Comparison of ENCODE assay signal across 21 mouse cellular contexts in genomic region chr8:44971964-44972363, GRCm38 (mm10). TPM values are rescaled to one million over a fixed set of nuclear protein-coding genes. Genes with fewer than 3 reads are reported as not detected.
DNase-seq lines count a peak whose midpoint lies in the region; ATAC-seq and TF ChIP-seq lines count a peak whose summit lies in the region.
"Had no signal": no experiment of that assay in that cellular context is flagged by ENCODE, and none has a peak within 500 bp of the region (broad histone marks: within the 10 kb centered on the region; RNA-seq: fewer than 3 reads in every experiment).

No protein-coding gene starts in this region.

- no peaks in the 10 kb centered on the region for H3K36me3 ChIP-seq in forebrain, embryonic 12.5 days (replicated peaks)
- no peaks in the 10 kb centered on the region for H3K36me3 ChIP-seq in forebrain, postnatal 0 days (ENCODE audit: insufficient read depth)
- peaks cover 36% of the 10 kb centered on the region for H3K36me3 ChIP-seq in E14TG2a.4 (ENCODE audit: insufficient read depth, low read length)
- peaks cover 10% of the 10 kb centered on the region; the same call in 1 of the 2 replicates for H3K36me3 ChIP-seq in ES-E14 (ENCODE audit: control insufficient read depth, insufficient read depth, low read length, poor library complexity, severe bottlenecking)
- H3K36me3 ChIP-seq: forebrain, embryonic 15.5 days; intestine, embryonic 15.5 days had no signal

- no peak overlapping the region for H3K4me3 ChIP-seq in forebrain, embryonic 12.5 days (replicated peaks)
- H3K4me3 ChIP-seq in forebrain, postnatal 0 days (ENCODE audit: low read depth, low read length): no peak overlapping the region
- H3K4me3 ChIP-seq in E14TG2a.4 (replicated peaks; ENCODE audit: low read length) (peak overlapping the region; percentile 43), ES-E14 (ENCODE audit: insufficient read depth in 1 of 2, low read depth in 1 of 2, low read length in 2 of 2, poor library complexity in 1 of 2, severe bottlenecking in 1 of 2) (peak overlapping the region in 1 of 2 experiments; percentile 12; a peak in 1 of 4 replicates)
- H3K4me3 ChIP-seq: embryonic facial prominence, embryonic 15.5 days; forebrain, embryonic 15.5 days; heart, embryonic 12.5 days; intestine, embryonic 15.5 days had no signal

- ATAC-seq in forebrain, embryonic 12.5 days (ENCODE audit: low FRiP score): no peak
- no peak for ATAC-seq in forebrain, postnatal 0 days
- ATAC-seq in CD4-positive, CD25-positive, alpha-beta regulatory T cell, adult 4 months: no peak
- ATAC-seq: forebrain, embryonic 15.5 days; intestine, embryonic 15.5 days; Patski had no signal

- TF ChIP-seq CTCF in forebrain, postnatal 0 days (IDR thresholded peaks at IDR 0.05; ENCODE audit: low read depth): no peak
- no peak for TF ChIP-seq CTCF in E14TG2a.4 (conservative IDR thresholded peaks at IDR 0.05; ENCODE audit: low read length)

- 0 out of 2 replicates have a peak overlapping the region, but pooled peaks have one; percentile 50 for H3K27ac ChIP-seq in forebrain, embryonic 12.5 days
- no peak overlapping the region for H3K27ac ChIP-seq in forebrain, postnatal 0 days (ENCODE audit: low read depth, low read length)
- H3K27ac ChIP-seq in ES-E14 (ENCODE audit: insufficient read depth, low read depth, low read length, poor library complexity, severe bottlenecking): peak overlapping the region; percentile 51
- H3K27ac ChIP-seq: embryonic facial prominence, embryonic 15.5 days; forebrain, embryonic 15.5 days; hindbrain, embryonic 10.5 days; hindbrain, embryonic 14.5 days had no signal

- H3K9ac ChIP-seq in forebrain, embryonic 12.5 days: no peak overlapping the region
- no peak overlapping the region for H3K9ac ChIP-seq in forebrain, postnatal 0 days
- H3K9ac ChIP-seq in ES-E14 (ENCODE audit: insufficient read depth, low read depth, low read length, poor library complexity, severe bottlenecking): 0 out of 2 replicates have a peak overlapping the region, but pooled peaks have one; percentile 7
- H3K9ac ChIP-seq: embryonic facial prominence, embryonic 15.5 days; forebrain, embryonic 15.5 days; hindbrain, embryonic 14.5 days; intestine, embryonic 15.5 days had no signal

- no peak overlapping the region; the same call in 1 of the 2 replicates for H3K4me2 ChIP-seq in forebrain, embryonic 12.5 days
- H3K4me2 ChIP-seq in forebrain, postnatal 0 days (ENCODE audit: low read depth): no peak overlapping the region
- H3K4me2 ChIP-seq: embryonic facial prominence, embryonic 15.5 days; forebrain, embryonic 15.5 days; heart, embryonic 12.5 days; hindbrain, embryonic 14.5 days; intestine, embryonic 15.5 days had no signal

- DNase-seq in forebrain, postnatal 0 days: no peak
- no peak for DNase-seq in ES-E14 (ENCODE audit: low read depth, low spot score)
- DNase-seq in yolk sac, embryonic 10.5 days (ENCODE audit: low spot score): peak; percentile 43
- DNase-seq: adrenal gland, adult 8-10 months; adrenal gland, postnatal 36 days; cerebellum, adult 2 months; cerebellum, postnatal 14 days; embryo, embryonic 11 days; gastrocnemius, postnatal 25 days had no signal

- peaks cover 50% of the 10 kb centered on the region for H3K4me1 ChIP-seq in forebrain, embryonic 12.5 days
- no peaks in the 10 kb centered on the region for H3K4me1 ChIP-seq in forebrain, postnatal 0 days (ENCODE audit: insufficient read depth)
- peaks cover 92% of the 10 kb centered on the region for H3K4me1 ChIP-seq in E14TG2a.4 (replicated peaks; ENCODE audit: low read depth, low read length)
- peaks cover 3 to 24% of the 10 kb centered on the region in 2 experiments; a peak in 3 of 4 replicates for H3K4me1 ChIP-seq in ES-E14 (ENCODE audit: control insufficient read depth in 2 of 2, insufficient read depth in 2 of 2, low read length in 2 of 2, poor library complexity in 1 of 2)

- WGBS in forebrain, embryonic 12.5 days: 6% methylated on average over 5 of the region's 5 CpGs
- 38% methylated on average over 5 of the region's 5 CpGs for WGBS in forebrain, postnatal 0 days

- in situ Hi-C loops in ES-E14 (cut with MboI; ENCODE audit: low sequenced_read_pairs in 2 of 2, unreplicated experiment in 2 of 2): no loop called here

- H3K9me3 ChIP-seq in forebrain, embryonic 12.5 days: no peaks in the 10 kb centered on the region
- no peaks in the 10 kb centered on the region for H3K9me3 ChIP-seq in forebrain, postnatal 0 days (ENCODE audit: low read length)
- H3K9me3 ChIP-seq in E14TG2a.4 (ENCODE audit: low read length) (no peaks in the 10 kb centered on the region), ES-E14 (ENCODE audit: control insufficient read depth, insufficient read depth, low read depth, low read length) (no peaks in the 10 kb centered on the region)
- H3K9me3 ChIP-seq: embryonic facial prominence, embryonic 15.5 days; forebrain, embryonic 15.5 days; heart, embryonic 12.5 days; hindbrain, embryonic 10.5 days; intestine, embryonic 15.5 days had no signal

- H3K27me3 ChIP-seq in forebrain, embryonic 12.5 days: peaks cover 12% of the 10 kb centered on the region; the same call in 1 of the 2 replicates
- no peaks in the 10 kb centered on the region for H3K27me3 ChIP-seq in forebrain, postnatal 0 days (ENCODE audit: insufficient read depth, low read length)
- H3K27me3 ChIP-seq in E14TG2a.4 (ENCODE audit: insufficient read depth, low read length): peaks cover 57% of the 10 kb centered on the region
- H3K27me3 ChIP-seq: embryonic facial prominence, embryonic 15.5 days; forebrain, embryonic 15.5 days; heart, embryonic 12.5 days; intestine, embryonic 15.5 days; Patski had no signal

TF ChIP-seq in ES-E14, 5 proteins besides CTCF, POLR2A, EP300 and RAD21:
- TF ChIP-seq MAFK (IDR thresholded peaks at IDR 0.05; ENCODE audit: insufficient read depth, low read depth, low read length): no peak
- TF ChIP-seq ZC3H11A (IDR thresholded peaks at IDR 0.05; ENCODE audit: borderline replicate concordance, low read depth, low read length): no peak
- no peak for TF ChIP-seq CHD2 (IDR thresholded peaks at IDR 0.05; ENCODE audit: low read depth, low read length)
- no peak for TF ChIP-seq HCFC1 (IDR thresholded peaks at IDR 0.05; ENCODE audit: borderline replicate concordance, insufficient read depth, low read length)
- TF ChIP-seq ZNF384 (IDR thresholded peaks at IDR 0.05; ENCODE audit: low read depth, low read length): no peak

RNA-seq across cellular contexts. Expression of gene Fat1, which starts 36.7 kb away (rescaled TPM):
- 22.2 and 22.7 TPM in 2 replicates for polyA plus RNA-seq in forebrain, embryonic 12.5 days (2016; fragmentation: Nextera tagmentation; extraction: Ambion mirVana)
- total RNA-seq in forebrain, postnatal 0 days (2014; rRNA removed): 47.0 and 66.7 TPM in 2 replicates
- polyA plus RNA-seq in forebrain, postnatal 0 days (2015; fragmentation: Nextera tagmentation; extraction: Ambion mirVana): 6.4 and 8.0 TPM in 2 replicates
- total RNA-seq in ES-E14 (2012; rRNA removed): 196 and 265 TPM in 2 replicates
- polyA plus RNA-seq in CD4-positive, CD25-positive, alpha-beta regulatory T cell, adult 4 months (2017; shearing (Covaris generic)): under 1 TPM in 1 of 2 experiments, not detected in 1; 0.03 TPM
- total RNA-seq: common myeloid progenitor, adult 5-6 weeks; granulocyte monocyte progenitor cell, adult 5-6 weeks had no signal
